Mouse (Mus musculus) stomach, embryonic 14.5 days (tissue): ENCODE data around the gene Sema3b. TPM values are rescaled to one million over a fixed set of nuclear protein-coding genes. Genes with fewer than 3 reads are reported as not detected.

Experiments used
- ATAC-seq: fragments of 200-750 bp; cut with Nextera tagmentation; 2 replicates; pipeline ENCODE4 v1.8.0; 2017; ENCODE audit warnings: low read depth, moderate TSS enrichment; ENCODE audit not compliant: insufficient number of reproducible peaks, insufficient read depth, low FRiP score
- H3K27ac ChIP-seq: fragments of 300-500 bp; sonication (generic); 2 replicates; pipeline ENCODE4 v1.5.1; 2014; ENCODE audit warnings: mild to moderate bottlenecking, low read length, moderate library complexity, mixed read lengths
- H3K27me3 ChIP-seq: fragments of 300-500 bp; sonication (generic); 2 replicates; pipeline ENCODE4 v1.6.1; 2014; ENCODE audit warnings: low read length, control low read depth, mixed read lengths; ENCODE audit not compliant: control insufficient read depth, insufficient read depth
- H3K36me3 ChIP-seq: fragments of 300-500 bp; sonication (generic); 2 replicates; pipeline ENCODE4 v1.6.1; 2014; ENCODE audit warnings: mild to moderate bottlenecking, control low read depth, low read length, moderate library complexity, mixed read lengths; ENCODE audit not compliant: control insufficient read depth, insufficient read depth
- H3K4me1 ChIP-seq: fragments of 300-500 bp; sonication (generic); 2 replicates; pipeline ENCODE4 v1.6.1; 2014; ENCODE audit warnings: low read length, control low read depth, mixed read lengths; ENCODE audit not compliant: control insufficient read depth, insufficient read depth
- H3K4me2 ChIP-seq: fragments of 300-500 bp; sonication (generic); replicated peaks from 2 replicates; pipeline ENCODE4 v1.6.1; 2014; ENCODE audit warnings: low read depth, low read length, control low read depth
- H3K4me3 ChIP-seq: fragments of 300-500 bp; sonication (generic); 2 replicates; pipeline ENCODE4 v1.5.1; 2014; ENCODE audit warnings: low read depth, low read length, control low read depth
- H3K9ac ChIP-seq: fragments of 300-500 bp; sonication (generic); replicated peaks from 2 replicates; pipeline ENCODE4 v1.6.1; 2014; ENCODE audit warnings: low read depth, mild to moderate bottlenecking, control low read depth, low read length, moderate library complexity, mixed read lengths
- H3K9me3 ChIP-seq: fragments of 300-500 bp; sonication (generic); 2 replicates; pipeline ENCODE4 v1.6.1; 2016; ENCODE audit warnings: low read depth, low read length, control low read depth; ENCODE audit not compliant: control insufficient read depth
- WGBS: fragments of 180-500 bp; shearing (Covaris S2); extraction: QIAGEN DNeasy Blood & Tissue Kit; methylation state at CpG from one replicate; pipeline ENCODE4 v1.1.7; 2014; 5-methylcytosine and 5-hydroxymethylcytosine counted together
- polyA plus RNA-seq: library from polyadenylated mRNA; unstranded; fragments of >200 nt; fragmentation: Nextera tagmentation; extraction: Ambion mirVana; gene quantifications from 2 replicates; pipeline ENCODE4 v1.2.1, GENCODE M21; 2014

The Sema3b gene
- polyA plus RNA-seq, result 6.1 and 7.9 TPM in 2 replicates

GRCm38 (mm10) chr9:107608741-107609432 is at the start of gene Sema3b:
TSS of gene Sema3b (minus strand) at chr9:107609229.
- Histone ChIP-seq H3K4me3 (no peak within 1 kb of the TSS), H3K27me3 (no peaks in the 10 kb centered on the region), H3K4me2 (no peak within 1 kb of the TSS), H3K9me3 (no peaks in the 10 kb centered on the region), H3K9ac (no peak within 1 kb of the TSS), H3K27ac (no peak within 1 kb of the TSS), H3K4me1 (peaks cover 47% of the 10 kb centered on the region; the same call in 1 of the 2 replicates), H3K36me3 (peaks cover 4% of the 10 kb centered on the region; the same call in 1 of the 2 replicates)
- 37% methylated on average over 12 of the region's 12 CpGs for WGBS
- no peak for ATAC-seq

GRCm38 (mm10) chr9:107658096-107658495 is 49.1 kb upstream of the Sema3b start:
- WGBS, result 80% methylated on average over 6 of the region's 6 CpGs
- no peak overlapping the region for H3K27ac ChIP-seq
- ATAC-seq, result no peak

GRCm38 (mm10) chr9:107657144-107657543 is 48.1 kb upstream of the Sema3b start:
- Histone ChIP-seq H3K27me3 (no peaks in the 10 kb centered on the region), H3K9ac (no peak overlapping the region), H3K4me1 (no peaks in the 10 kb centered on the region), H3K4me3 (no peak overlapping the region), H3K27ac (no peak overlapping the region), H3K36me3 (no peaks in the 10 kb centered on the region), H3K4me2 (no peak overlapping the region), H3K9me3 (no peaks in the 10 kb centered on the region)
- no peak for ATAC-seq
- WGBS, result 90% methylated on average over 5 of the region's 5 CpGs

More at GRCm38 (mm10) chr9:107658096-107658495, 49.1 kb upstream of the Sema3b start:
- H3K4me2 ChIP-seq, result no peak overlapping the region
- H3K4me1 ChIP-seq, result no peaks in the 10 kb centered on the region
- H3K4me3 ChIP-seq, result no peak overlapping the region
- H3K9me3 ChIP-seq, result no peaks in the 10 kb centered on the region
- H3K9ac ChIP-seq, result no peak overlapping the region
- H3K27me3 ChIP-seq, result no peaks in the 10 kb centered on the region
- H3K36me3 ChIP-seq, result no peaks in the 10 kb centered on the region

GRCm38 (mm10) chr9:107654585-107654984 is 45.6 kb upstream of the Sema3b start:
- H3K27ac ChIP-seq, result no peak overlapping the region
- H3K36me3 ChIP-seq, result no peaks in the 10 kb centered on the region
- ATAC-seq, result no peak
- H3K27me3 ChIP-seq, result no peaks in the 10 kb centered on the region
- H3K4me1 ChIP-seq, result peaks cover 7% of the 10 kb centered on the region; the same call in 1 of the 2 replicates
- H3K9ac ChIP-seq, result no peak overlapping the region
- H3K9me3 ChIP-seq, result no peaks in the 10 kb centered on the region
- H3K4me2 ChIP-seq, result no peak overlapping the region
- WGBS, result 65% methylated on average over 4 of the region's 4 CpGs
- no peak overlapping the region for H3K4me3 ChIP-seq

- H3K9ac ChIP-seq, result no peak overlapping the region
- no peak overlapping the region for H3K27ac ChIP-seq
- no peaks in the 10 kb centered on the region for H3K9me3 ChIP-seq
- H3K4me2 ChIP-seq, result no peak overlapping the region
- H3K27me3 ChIP-seq, result no peaks in the 10 kb centered on the region
- no peaks in the 10 kb centered on the region for H3K36me3 ChIP-seq
- no peak overlapping the region for H3K4me3 ChIP-seq
- no peak for ATAC-seq
- peaks cover 7% of the 10 kb centered on the region; the same call in 1 of the 2 replicates for H3K4me1 ChIP-seq
- 76% methylated on average over 2 of the region's 2 CpGs for WGBS
Observed at GRCm38 (mm10) chr9:107653474-107653873, 44.4 kb upstream of the Sema3b start.

GRCm38 (mm10) chr9:107650708-107651481 is 41.9 kb upstream of the Sema3b start:
- no peaks in the 10 kb centered on the region for H3K27me3 ChIP-seq
- no peak overlapping the region for H3K27ac ChIP-seq
- peaks cover 7% of the 10 kb centered on the region; the same call in 1 of the 2 replicates for H3K4me1 ChIP-seq
- H3K4me3 ChIP-seq, result no peak overlapping the region
- H3K4me2 ChIP-seq, result no peak overlapping the region
- peak; percentile 26; the same call in 1 of the 2 replicates for ATAC-seq
- WGBS, result 31% methylated on average over 12 of the region's 12 CpGs
- no peaks in the 10 kb centered on the region for H3K36me3 ChIP-seq
- 0 out of 2 replicates have a peak overlapping the region, but pooled peaks have one; percentile 18 for H3K9ac ChIP-seq
- no peaks in the 10 kb centered on the region for H3K9me3 ChIP-seq

GRCm38 (mm10) chr9:107650225-107650624 is 41.2 kb upstream of the Sema3b start:
- Histone ChIP-seq H3K9ac (no peak overlapping the region), H3K4me3 (no peak overlapping the region), H3K9me3 (no peaks in the 10 kb centered on the region), H3K36me3 (no peaks in the 10 kb centered on the region), H3K4me2 (no peak overlapping the region), H3K27ac (no peak overlapping the region), H3K27me3 (no peaks in the 10 kb centered on the region), H3K4me1 (peaks cover 7% of the 10 kb centered on the region; the same call in 1 of the 2 replicates)
- 65% methylated on average over 7 of the region's 7 CpGs for WGBS
- ATAC-seq, result no peak

GRCm38 (mm10) chr9:107648767-107649166 is 39.7 kb upstream of the Sema3b start:
- no peak overlapping the region for H3K4me3 ChIP-seq
- WGBS, result 54% methylated on average over 3 of the region's 3 CpGs
- no peaks in the 10 kb centered on the region for H3K36me3 ChIP-seq
- no peak for ATAC-seq
- no peaks in the 10 kb centered on the region for H3K27me3 ChIP-seq
- no peak overlapping the region for H3K4me2 ChIP-seq
- H3K9me3 ChIP-seq, result no peaks in the 10 kb centered on the region
- H3K27ac ChIP-seq, result no peak overlapping the region
- peaks cover 12% of the 10 kb centered on the region; the same call in 1 of the 2 replicates for H3K4me1 ChIP-seq
- no peak overlapping the region for H3K9ac ChIP-seq
